Mouse (Mus musculus) monocyte, adult 5-6 weeks (primary cell): ENCODE results near the gene Slc25a38. TPM values are rescaled to one million over a fixed set of nuclear protein-coding genes. Genes with fewer than 3 reads are reported as not detected.
"Not testable (repeated sequence)": the region's sequence is repeated elsewhere in the genome, so short reads cannot be mapped to it uniquely, and the experiment has no call there.

Experiments used
- ATAC-seq: fragments of 153-309, 156-312 bp; replicated peaks from 2 replicates; pipeline ENCODE4 v1.8.0; 2017; ENCODE audit warnings: mild to moderate bottlenecking; ENCODE audit not compliant: low TSS enrichment, insufficient number of reproducible peaks, severe bottlenecking, poor library complexity, low FRiP score
- total RNA-seq: library from RNA; stranded (forward); fragments of 200-1000, 200-491, 200-594 nt; gene quantifications from 3 replicates; pipeline ENCODE4 v1.2.3, GENCODE M21; 2017

The Slc25a38 gene
- total RNA-seq, 1 experiment from 2014 or later = 29.0 TPM

DNA sequence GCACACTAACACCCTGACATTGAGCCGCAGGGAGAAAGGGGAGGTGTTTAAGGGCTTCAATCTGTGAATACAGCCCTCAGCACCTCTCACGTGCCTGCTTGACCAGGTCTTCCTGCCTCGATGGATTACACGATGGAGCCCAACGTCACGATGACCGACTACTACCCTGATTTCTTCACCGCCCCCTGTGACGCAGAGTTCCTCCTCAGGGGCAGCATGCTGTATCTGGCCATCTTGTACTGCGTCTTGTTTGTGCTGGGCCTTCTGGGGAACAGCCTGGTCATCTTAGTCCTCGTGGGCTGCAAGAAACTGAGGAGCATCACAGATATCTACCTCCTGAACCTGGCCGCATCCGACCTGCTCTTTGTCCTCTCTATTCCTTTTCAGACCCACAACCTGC is 16.5 kb upstream of the Slc25a38 start:
- ATAC-seq = no peak

GRCm38 (mm10) chr9:120095886-120096285 is 14.3 kb upstream of the Slc25a38 start:
- no peak for ATAC-seq

GRCm38 (mm10) chr9:120098682-120099081 is 11.5 kb upstream of the Slc25a38 start:
- peak; percentile 77 for ATAC-seq

GRCm38 (mm10) chr9:120099304-120099703 is 10.9 kb upstream of the Slc25a38 start:
- ATAC-seq = no peak

DNA sequence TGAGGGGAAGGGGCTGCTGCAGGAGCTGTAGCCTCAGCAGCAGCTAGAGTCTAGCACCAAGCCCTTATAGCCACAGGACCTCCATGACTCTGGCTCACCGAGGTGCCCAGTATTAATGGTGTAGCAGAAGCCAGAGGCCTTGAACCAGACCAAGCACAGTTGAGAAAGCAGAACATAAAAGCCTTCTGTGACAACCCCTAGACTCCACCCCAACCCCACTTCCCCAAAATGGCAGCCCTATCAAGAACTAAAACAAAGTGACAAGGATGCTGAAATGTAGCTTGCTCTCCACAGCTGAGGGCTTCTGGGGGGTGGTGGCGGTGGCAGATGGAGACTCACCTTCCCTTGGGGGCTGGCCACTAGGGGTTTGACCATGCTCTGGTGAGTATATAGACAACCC is 9.0 kb upstream of the Slc25a38 start:
- ATAC-seq = peak; percentile 79; the same call in 1 of the 2 replicates

GRCm38 (mm10) chr9:120108953-120109352 is 1.2 kb upstream of the Slc25a38 start:
- not testable (repeated sequence) for ATAC-seq

DNA sequence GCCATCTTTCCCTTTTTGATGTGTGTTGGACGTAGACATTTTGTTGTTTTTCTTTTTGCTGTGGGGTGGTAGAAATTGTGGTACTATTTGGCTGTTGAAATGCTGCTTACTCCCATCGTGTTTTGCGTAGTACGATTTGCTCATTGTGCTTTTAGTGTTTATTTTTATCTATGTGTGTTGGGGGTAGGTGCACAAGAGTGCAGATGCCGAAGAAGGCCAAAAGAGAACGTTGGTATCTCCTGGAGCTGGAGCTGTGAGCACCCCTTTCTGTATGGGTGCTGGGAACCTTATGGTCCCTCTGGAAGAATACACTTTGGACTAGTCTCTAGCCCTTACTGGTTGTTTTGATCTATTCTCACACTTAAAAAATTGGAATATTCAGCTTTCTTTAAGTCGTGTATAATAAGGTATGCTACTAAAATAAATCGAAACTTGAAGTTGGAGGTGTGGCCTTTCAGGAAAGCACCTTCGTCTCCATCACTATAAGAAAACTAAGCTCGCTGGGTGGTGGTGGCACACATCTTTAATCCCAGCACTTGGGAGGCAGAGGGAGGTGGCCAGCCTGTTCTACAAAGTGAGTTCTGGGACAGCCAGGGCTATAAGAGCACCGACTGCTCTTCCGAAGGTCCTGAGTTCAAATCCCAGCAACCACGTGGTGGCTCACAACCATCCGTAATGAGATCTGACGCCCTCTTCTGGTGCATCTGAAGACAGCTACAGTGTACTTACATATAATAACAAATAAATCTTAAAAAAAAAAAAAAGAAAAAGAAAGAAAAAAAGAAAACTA is 1.2 kb downstream of the Slc25a38 start:
- no peak for ATAC-seq

- no peak for ATAC-seq
These were observed 2.3 kb downstream of the Slc25a38 start for GRCm38 (mm10) chr9:120112472-120112871.

- no peak for ATAC-seq
These were observed 3.3 kb downstream of the Slc25a38 start for GRCm38 (mm10) chr9:120113456-120113855.

DNA sequence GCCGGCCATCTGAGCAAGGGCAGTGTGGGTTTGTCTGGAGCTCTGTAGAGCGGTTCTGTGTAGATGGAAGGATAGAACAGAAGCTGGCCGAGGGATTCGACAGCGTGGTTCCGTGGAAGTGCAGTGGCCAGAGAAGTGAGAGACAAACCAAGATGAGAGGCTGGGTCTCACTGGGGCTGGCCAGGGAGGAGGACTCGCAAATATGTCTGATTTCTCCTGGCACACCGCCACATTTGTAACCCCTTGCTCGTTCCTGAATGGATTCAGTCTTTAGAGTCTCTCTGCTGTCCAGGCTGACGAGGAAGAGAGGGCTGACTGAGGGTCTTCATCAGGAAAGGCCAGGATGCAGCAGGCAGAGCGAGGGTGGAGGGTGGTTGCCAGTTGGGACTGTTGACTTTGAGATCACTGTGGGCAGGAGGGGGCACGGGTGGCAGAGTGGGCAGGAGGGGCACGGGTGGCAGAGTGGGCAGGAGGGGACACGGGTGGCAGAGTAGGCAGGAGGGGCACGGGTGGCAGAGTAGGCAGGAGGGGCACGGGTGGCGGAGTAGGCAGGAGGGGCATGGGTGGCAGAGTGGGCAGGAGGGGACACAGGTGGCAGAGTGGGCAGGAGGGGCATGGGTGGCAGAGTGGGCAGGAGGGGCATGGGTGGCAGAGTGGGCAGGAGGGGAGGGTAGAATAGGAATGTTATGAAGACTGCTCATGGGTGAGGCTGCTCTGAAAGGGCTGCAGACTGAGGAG is 4.0 kb downstream of the Slc25a38 start:
- ATAC-seq = no peak

DNA sequence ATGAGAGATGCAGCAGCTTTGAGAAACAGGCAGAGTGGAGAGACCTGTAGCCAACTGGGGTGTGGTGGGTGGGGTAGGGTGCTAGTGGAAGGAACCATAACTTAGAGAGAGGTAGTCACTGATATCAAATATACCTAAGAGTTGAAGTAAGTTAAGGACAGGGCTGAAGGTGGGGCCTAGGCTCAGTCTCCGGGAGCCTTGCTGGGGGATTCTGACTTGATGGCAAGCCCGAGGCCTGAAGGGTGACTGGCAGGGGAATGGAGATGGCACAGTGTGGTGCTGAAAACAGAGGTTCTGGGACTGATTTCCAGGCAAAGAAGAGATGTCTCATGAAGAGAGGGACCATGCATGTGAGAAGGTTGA is 4.6 kb downstream of the Slc25a38 start:
- ATAC-seq = no peak

DNA sequence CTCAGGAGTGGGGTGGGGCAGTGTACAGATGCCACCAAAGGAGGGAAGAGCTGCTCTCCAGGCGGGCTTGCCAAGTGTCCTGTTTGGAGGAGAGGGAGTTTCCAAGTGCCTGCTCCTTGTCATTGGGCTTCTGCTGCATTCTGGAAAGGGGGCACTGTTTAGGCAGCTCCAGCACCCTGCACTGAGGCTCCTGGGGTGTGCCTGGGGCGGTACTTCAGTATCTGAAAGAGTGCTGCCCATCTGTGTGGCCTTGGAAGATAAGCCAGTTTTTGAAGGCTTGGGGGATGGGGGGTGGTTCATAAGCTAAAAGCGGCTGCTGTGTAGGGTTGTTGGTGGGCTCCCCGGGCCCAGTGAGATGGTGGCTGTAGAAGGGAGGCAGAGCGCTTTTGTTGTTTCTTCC is 5.4 kb downstream of the Slc25a38 start:
- no peak for ATAC-seq

- peak; percentile 73 for ATAC-seq
These were observed 6.0 kb downstream of the Slc25a38 start for GRCm38 (mm10) chr9:120116184-120116624.

DNA sequence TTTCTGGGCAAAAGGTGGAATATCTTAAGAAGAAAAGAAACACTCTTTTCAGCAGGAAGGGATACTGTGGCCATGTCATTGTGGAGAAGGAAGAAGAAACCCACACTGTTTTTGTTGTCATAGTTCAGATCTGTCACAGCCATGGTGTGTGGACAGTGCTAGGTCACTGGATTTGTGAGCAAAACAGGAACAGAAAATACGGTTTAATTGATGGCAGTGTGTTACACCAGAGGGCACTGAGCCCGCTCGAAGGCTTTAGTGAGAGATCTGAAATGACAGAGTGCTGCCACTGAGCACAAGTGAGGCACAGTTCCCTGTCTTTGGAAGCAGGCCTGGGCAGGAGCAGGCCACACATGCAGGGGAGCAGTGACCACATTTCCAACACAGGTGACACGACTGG is 8.0 kb downstream of the Slc25a38 start:
- ATAC-seq = peak; percentile 61

DNA sequence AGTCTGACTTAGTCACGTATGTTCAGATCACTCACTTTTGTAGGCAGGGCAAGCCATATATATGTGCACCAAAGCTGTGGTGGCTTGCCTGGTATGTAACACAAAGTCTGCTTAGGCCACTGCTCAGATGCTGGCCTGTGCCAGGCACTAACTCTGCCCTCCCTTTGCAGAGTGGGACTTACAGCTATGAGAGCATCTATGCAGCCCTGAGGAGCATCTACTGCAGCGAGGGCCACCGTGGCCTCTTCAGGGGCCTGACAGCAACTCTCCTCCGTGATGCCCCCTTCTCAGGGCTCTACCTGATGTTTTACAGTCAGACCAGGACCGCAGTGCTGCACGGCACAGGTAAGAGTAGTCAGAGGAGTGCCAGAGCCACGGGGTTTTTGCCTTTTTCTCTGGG is 10.3 kb downstream of the Slc25a38 start:
- ATAC-seq = no peak

DNA sequence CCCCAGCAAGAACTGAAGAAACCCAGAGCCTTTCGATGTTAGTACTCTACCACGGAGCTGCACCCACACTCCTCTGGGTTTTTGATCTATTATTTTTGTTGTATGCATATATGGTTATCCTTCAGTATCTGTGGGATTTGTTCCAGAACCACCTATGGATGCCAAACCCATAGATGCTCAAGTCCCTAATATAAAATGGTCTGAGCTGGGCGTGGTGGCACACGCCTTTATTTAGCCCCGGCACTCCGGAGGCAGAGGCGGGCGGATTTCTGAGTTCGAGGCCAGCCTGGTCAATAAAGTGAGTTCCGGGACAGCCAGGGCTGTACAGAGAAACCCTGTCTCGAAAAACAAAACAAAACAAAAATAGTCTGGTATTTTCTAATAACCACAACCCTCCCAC is 16.7 kb downstream of the Slc25a38 start:
- no peak for ATAC-seq

GRCm38 (mm10) chr9:120127538-120128251 is 17.5 kb downstream of the Slc25a38 start, which contains the start of gene Rpsa:
TSS of gene Rpsa (plus strand) at chr9:120127689.
- ATAC-seq = peak; percentile 94

GRCm38 (mm10) chr9:120129276-120129675 is 19.1 kb downstream of the Slc25a38 start:
- ATAC-seq = no peak

- ATAC-seq = no peak
These were observed 21.7 kb downstream of the Slc25a38 start for GRCm38 (mm10) chr9:120131784-120132288.
